Mouse (Mus musculus) limb, embryonic 11.5 days (tissue): ENCODE measurements around the gene Ephb2. TPM values are rescaled to one million over a fixed set of nuclear protein-coding genes. Genes with fewer than 3 reads are reported as not detected.

Experiments used
- ATAC-seq: fragments of 200-750 bp; cut with Nextera tagmentation; 2 replicates; pipeline ENCODE4 v1.8.0; 2017; ENCODE audit warnings: low read depth; ENCODE audit not compliant: insufficient number of reproducible peaks, low FRiP score, low TSS enrichment
- DNase-seq: peaks from one replicate; pipeline ENCODE4 v3.0.0-alpha.2; 2015; ENCODE audit warnings: low spot score
- H3K27ac ChIP-seq: fragments of 300-500 bp; sonication (generic); replicated peaks from 2 replicates; pipeline ENCODE4 v1.5.1; 2014; ENCODE audit warnings: low read depth, mild to moderate bottlenecking, low read length
- H3K27me3 ChIP-seq: fragments of 300-500 bp; sonication (generic); 2 replicates; pipeline ENCODE4 v1.6.1; 2014; ENCODE audit warnings: mild to moderate bottlenecking, low read length, mixed read lengths; ENCODE audit not compliant: control insufficient read depth, insufficient read depth
- H3K36me3 ChIP-seq: fragments of 300-500 bp; sonication (generic); 2 replicates; pipeline ENCODE4 v1.6.1; 2014; ENCODE audit warnings: mild to moderate bottlenecking, low read length, moderate library complexity, mixed read lengths; ENCODE audit not compliant: control insufficient read depth, insufficient read depth
- H3K4me1 ChIP-seq: fragments of 300-500 bp; sonication (generic); 2 replicates; pipeline ENCODE4 v1.6.1; 2014; ENCODE audit warnings: low read length, mixed read lengths; ENCODE audit not compliant: control insufficient read depth, insufficient read depth
- H3K4me2 ChIP-seq: fragments of 300-500 bp; sonication (generic); 2 replicates; pipeline ENCODE4 v1.6.1; 2014; ENCODE audit warnings: low read depth, mild to moderate bottlenecking, moderate library complexity; ENCODE audit not compliant: severe bottlenecking
- H3K4me3 ChIP-seq: fragments of 300-500 bp; sonication (generic); 2 replicates; pipeline ENCODE4 v1.5.1; 2014; ENCODE audit warnings: low read depth, low read length
- H3K9ac ChIP-seq: fragments of 300-500 bp; sonication (generic); 2 replicates; pipeline ENCODE4 v1.6.1; 2014; ENCODE audit warnings: mild to moderate bottlenecking, low read length
- H3K9me3 ChIP-seq: fragments of 300-500 bp; sonication (generic); 2 replicates; pipeline ENCODE4 v1.6.1; 2016; ENCODE audit warnings: low read length; ENCODE audit not compliant: control insufficient read depth
- whole genome bisulfite sequencing: fragments of 180-500 bp; shearing (Covaris S2); extraction: QIAGEN DNeasy Blood & Tissue Kit; methylation state at CpG from one replicate; pipeline ENCODE4 v1.1.7; 2014; 5-methylcytosine and 5-hydroxymethylcytosine counted together
- polyA plus RNA-seq: library from polyadenylated mRNA; unstranded; fragments of >200 nt; fragmentation: Nextera tagmentation; extraction: Ambion mirVana; gene quantifications from 2 replicates; pipeline ENCODE4 v1.2.1, GENCODE M21; 2014

The Ephb2 gene
- polyA plus RNA-seq, 1 experiment from 2014 or later: 12.5 TPM

- H3K27me3 ChIP-seq: no peaks in the 10 kb centered on the region
- no peaks in the 10 kb centered on the region for H3K36me3 ChIP-seq
- DNase-seq (no peak), ATAC-seq (no peak)
- no peak overlapping the region for H3K4me3 ChIP-seq
- H3K9ac ChIP-seq: no peak overlapping the region
- H3K27ac ChIP-seq: no peak overlapping the region
- H3K9me3 ChIP-seq: no peaks in the 10 kb centered on the region
- no peak overlapping the region for H3K4me2 ChIP-seq
- peaks cover 34% of the 10 kb centered on the region for H3K4me1 ChIP-seq
- WGBS: 28% methylated on average over 4 of the region's 4 CpGs
Measured at GRCm38 (mm10) chr4:136749431-136749830, 86.4 kb downstream of the Ephb2 start.

- Histone ChIP-seq H3K9me3 (no peaks in the 10 kb centered on the region), H3K27me3 (no peaks in the 10 kb centered on the region), H3K4me1 (peaks cover 31% of the 10 kb centered on the region), H3K9ac (no peak overlapping the region), H3K4me3 (no peak overlapping the region), H3K27ac (no peak overlapping the region), H3K4me2 (no peak overlapping the region), H3K36me3 (no peaks in the 10 kb centered on the region)
- DNase-seq: peak; percentile 56
- 19% methylated on average over 7 of the region's 7 CpGs for WGBS
- no peak for ATAC-seq
Measured at GRCm38 (mm10) chr4:136748842-136749392, 86.9 kb downstream of the Ephb2 start.

GRCm38 (mm10) chr4:136746516-136746915 is 89.3 kb downstream of the Ephb2 start:
- no peaks in the 10 kb centered on the region for H3K36me3 ChIP-seq
- H3K9me3 ChIP-seq: no peaks in the 10 kb centered on the region
- H3K27ac ChIP-seq: no peak overlapping the region
- H3K9ac ChIP-seq: no peak overlapping the region
- ATAC-seq (no peak), DNase-seq (no peak)
- no peak overlapping the region for H3K4me3 ChIP-seq
- peaks cover 42% of the 10 kb centered on the region for H3K4me1 ChIP-seq
- no peak overlapping the region for H3K4me2 ChIP-seq
- 69% methylated on average over 1 of the region's 1 CpGs for whole genome bisulfite sequencing
- no peaks in the 10 kb centered on the region for H3K27me3 ChIP-seq

- H3K36me3 ChIP-seq: no peaks in the 10 kb centered on the region; the same call in 1 of the 2 replicates
- H3K4me2 ChIP-seq: no peak overlapping the region
- no peak overlapping the region for H3K9ac ChIP-seq
- no peak overlapping the region for H3K27ac ChIP-seq
- ATAC-seq (no peak), DNase-seq (peak; percentile 45)
- peaks cover 16% of the 10 kb centered on the region for H3K4me1 ChIP-seq
- H3K4me3 ChIP-seq: no peak overlapping the region
- no peaks in the 10 kb centered on the region for H3K27me3 ChIP-seq
- H3K9me3 ChIP-seq: no peaks in the 10 kb centered on the region
- WGBS: 18% methylated on average over 5 of the region's 5 CpGs
Measured at GRCm38 (mm10) chr4:136742677-136743076, 93.1 kb downstream of the Ephb2 start.

GRCm38 (mm10) chr4:136741840-136742239 is 93.9 kb downstream of the Ephb2 start:
- Histone ChIP-seq H3K27me3 (no peaks in the 10 kb centered on the region), H3K4me2 (no peak overlapping the region), H3K4me1 (peaks cover 16% of the 10 kb centered on the region), H3K36me3 (no peaks in the 10 kb centered on the region; the same call in 1 of the 2 replicates), H3K4me3 (no peak overlapping the region), H3K27ac (no peak overlapping the region), H3K9me3 (no peaks in the 10 kb centered on the region), H3K9ac (no peak overlapping the region)
- WGBS: 79% methylated on average over 14 of the region's 14 CpGs
- DNase-seq (no peak), ATAC-seq (no peak)

- WGBS: 86% methylated on average over 5 of the region's 5 CpGs
- peaks cover 18% of the 10 kb centered on the region for H3K4me1 ChIP-seq
- ATAC-seq (no peak), DNase-seq (no peak)
- no peak overlapping the region for H3K27ac ChIP-seq
- H3K36me3 ChIP-seq: no peaks in the 10 kb centered on the region; the same call in 1 of the 2 replicates
- H3K4me2 ChIP-seq: no peak overlapping the region
- no peaks in the 10 kb centered on the region for H3K27me3 ChIP-seq
- H3K4me3 ChIP-seq: no peak overlapping the region
- no peak overlapping the region for H3K9ac ChIP-seq
- no peaks in the 10 kb centered on the region for H3K9me3 ChIP-seq
Measured at GRCm38 (mm10) chr4:136740963-136741362, 94.8 kb downstream of the Ephb2 start.

- Histone ChIP-seq H3K4me1 (peaks cover 17% of the 10 kb centered on the region), H3K4me2 (no peak overlapping the region), H3K9ac (no peak overlapping the region), H3K36me3 (no peaks in the 10 kb centered on the region; the same call in 1 of the 2 replicates), H3K4me3 (no peak overlapping the region), H3K27me3 (no peaks in the 10 kb centered on the region), H3K9me3 (no peaks in the 10 kb centered on the region), H3K27ac (no peak overlapping the region)
- WGBS: 31% methylated on average over 11 of the region's 11 CpGs
- no peak for ATAC-seq
- no peak for DNase-seq
Measured at GRCm38 (mm10) chr4:136739189-136739588, 96.6 kb downstream of the Ephb2 start.

- peaks cover 20% of the 10 kb centered on the region for H3K4me1 ChIP-seq
- H3K27me3 ChIP-seq: no peaks in the 10 kb centered on the region
- no peak overlapping the region for H3K9ac ChIP-seq
- no peaks in the 10 kb centered on the region; the same call in 1 of the 2 replicates for H3K36me3 ChIP-seq
- 47% methylated on average over 3 of the region's 3 CpGs for whole genome bisulfite sequencing
- H3K9me3 ChIP-seq: no peaks in the 10 kb centered on the region
- no peak overlapping the region for H3K27ac ChIP-seq
- ATAC-seq: no peak
- no peak for DNase-seq
- H3K4me2 ChIP-seq: no peak overlapping the region
- no peak overlapping the region for H3K4me3 ChIP-seq
Measured at GRCm38 (mm10) chr4:136738291-136738690, 97.5 kb downstream of the Ephb2 start.

GRCm38 (mm10) chr4:136735856-136736255 is 99.9 kb downstream of the Ephb2 start:
- Histone ChIP-seq H3K4me2 (no peak overlapping the region), H3K4me1 (peaks cover 24% of the 10 kb centered on the region), H3K9ac (no peak overlapping the region), H3K4me3 (no peak overlapping the region), H3K27me3 (no peaks in the 10 kb centered on the region), H3K36me3 (no peaks in the 10 kb centered on the region; the same call in 1 of the 2 replicates), H3K9me3 (no peaks in the 10 kb centered on the region), H3K27ac (no peak overlapping the region)
- WGBS: 50% methylated on average over 4 of the region's 4 CpGs
- DNase-seq (no peak), ATAC-seq (no peak)
